Mouse (Mus musculus) adrenal gland, adult 18-20 months (tissue): ENCODE measurements around the gene Apela. TPM values are rescaled to one million over a fixed set of nuclear protein-coding genes. Genes with fewer than 3 reads are reported as not detected.
"Not testable (repeated sequence)": the region's sequence is repeated elsewhere in the genome, so short reads cannot be mapped to it uniquely, and the experiment has no call there.

Experiments used
- DNase-seq, 2 experiments: peaks; one replicate each; pipeline ENCODE4 v3.0.0; 2021 to 2022; ENCODE audit warnings: low spot score in 2 of 2
- total RNA-seq, 2 experiments: library from RNA; stranded (reverse); gene quantifications; 1 replicate in 1 of 2; 2 replicates in 1 of 2; pipeline ENCODE4 v1.2.3; 2021

Gene Apela
- total RNA-seq, 2 experiments from 2014 or later: not detected

- DNase-seq: no peak
These were observed 8.0 kb downstream of the Apela start for GRCm38 (mm10) chr8:65028959-65029686.

GRCm38 (mm10) chr8:65022485-65022884 lies 14.7 kb downstream of the Apela start:
- DNase-seq: peak; percentile 58 to 64

GRCm38 (mm10) chr8:65018423-65018822 lies 18.7 kb downstream of the Apela start, which contains the start of the genes Trim61 and Trim60:
Gene Trim61, minus strand, starts transcription at chr8:65018523.
Gene Trim60, minus strand, starts transcription at chr8:65018584.
- no peak for DNase-seq

GRCm38 (mm10) chr8:65007616-65008015 lies 29.5 kb downstream of the Apela start:
- not testable (repeated sequence) for DNase-seq

- DNase-seq: no peak
These were observed 38.2 kb downstream of the Apela start for GRCm38 (mm10) chr8:64998806-64999365.

- no peak for DNase-seq
These were observed 49.4 kb downstream of the Apela start, which contains the start of gene Trim75 for GRCm38 (mm10) chr8:64987731-64988130. Gene Trim75, minus strand, starts transcription at chr8:64987831.

GRCm38 (mm10) chr8:64983150-64983897 lies 53.8 kb downstream of the Apela start:
- no peak for DNase-seq

Other genes with a start within 250 kb of the Apela start
- gene Klhl2, start 187.3 kb downstream of the Apela start, total RNA-seq: 10 to 100 TPM; 53.2 to 76.0 TPM
- 10 to 100 TPM; 32.4 to 50.5 TPM for gene Tmem192, start 90.2 kb downstream of the Apela start, total RNA-seq
- not detected for gene Trim75, start 49.5 kb downstream of the Apela start, total RNA-seq
- not detected for gene Trim61, start 18.8 kb downstream of the Apela start, total RNA-seq
- gene Trim60, start 18.8 kb downstream of the Apela start, total RNA-seq: not detected
- gene Gm10663, start 37.7 kb upstream of the Apela start, total RNA-seq: not detected
- not detected for gene BC030870, start 92.2 kb upstream of the Apela start, total RNA-seq